Mouse (Mus musculus): ENCODE results near the gene Stim1. TPM values are rescaled to one million over a fixed set of nuclear protein-coding genes. Genes with fewer than 3 reads are reported as not detected.

The Stim1 gene
- total RNA-seq, 1 experiment = 22.4 TPM

GRCm38 (mm10) chr7:102289466-102289865 lies 21.9 kb downstream of the Stim1 start:
- Histone ChIP-seq H3K4me3 (ENCODE audit: insufficient read depth in 1 of 2, low read depth in 1 of 2, low read length in 2 of 2, poor library complexity in 1 of 2, severe bottlenecking in 1 of 2) (peak overlapping the region; percentile 67 to 72; a peak in 3 of 4 replicates), H3K4me1 (ENCODE audit: control insufficient read depth in 2 of 2, insufficient read depth in 2 of 2, low read length in 2 of 2, poor library complexity in 1 of 2) (no peaks in the 10 kb centered on the region), H3K9me3 (ENCODE audit: control insufficient read depth, insufficient read depth, low read depth, low read length) (no peaks in the 10 kb centered on the region), H3K36me3 (ENCODE audit: control insufficient read depth, insufficient read depth, low read length, poor library complexity, severe bottlenecking) (no peaks in the 10 kb centered on the region), H3K9ac (ENCODE audit: insufficient read depth, low read depth, low read length, poor library complexity, severe bottlenecking) (peak overlapping the region; percentile 83; the same call in 1 of the 2 replicates), H3K27ac (ENCODE audit: insufficient read depth, low read depth, low read length, poor library complexity, severe bottlenecking) (no peak overlapping the region)
- peak; percentile 25 for DNase-seq (ENCODE audit: low read depth, low spot score)
- in situ Hi-C loops (cut with MboI; ENCODE audit: low sequenced_read_pairs in 2 of 2, unreplicated experiment in 2 of 2) = no loop called here
- TF ChIP-seq ZC3H11A (IDR thresholded peaks at IDR 0.05; ENCODE audit: borderline replicate concordance, low read depth, low read length) (no peak), ZNF384 (IDR thresholded peaks at IDR 0.05; ENCODE audit: low read depth, low read length) (no peak)

- DNase-seq (ENCODE audit: low read depth, low spot score) = no peak
- in situ Hi-C loops (cut with MboI; ENCODE audit: low sequenced_read_pairs in 2 of 2, unreplicated experiment in 2 of 2) = no loop called here
- no peak for TF ChIP-seq HCFC1 (IDR thresholded peaks at IDR 0.05; ENCODE audit: borderline replicate concordance, insufficient read depth, low read length)
- TF ChIP-seq MAFK (IDR thresholded peaks at IDR 0.05; ENCODE audit: insufficient read depth, low read depth, low read length) = no peak
- no peak for TF ChIP-seq ZNF384 (IDR thresholded peaks at IDR 0.05; ENCODE audit: low read depth, low read length)
- TF ChIP-seq ZC3H11A (IDR thresholded peaks at IDR 0.05; ENCODE audit: borderline replicate concordance, low read depth, low read length) = no peak
- no peak for TF ChIP-seq CHD2 (IDR thresholded peaks at IDR 0.05; ENCODE audit: low read depth, low read length)
- no peak overlapping the region for H3K4me3 ChIP-seq (ENCODE audit: insufficient read depth in 1 of 2, low read depth in 1 of 2, low read length in 2 of 2, poor library complexity in 1 of 2, severe bottlenecking in 1 of 2)
- H3K9ac ChIP-seq (ENCODE audit: insufficient read depth, low read depth, low read length, poor library complexity, severe bottlenecking) = no peak overlapping the region
- no peaks in the 10 kb centered on the region for H3K36me3 ChIP-seq (ENCODE audit: control insufficient read depth, insufficient read depth, low read length, poor library complexity, severe bottlenecking)
- no peaks in the 10 kb centered on the region for H3K9me3 ChIP-seq (ENCODE audit: control insufficient read depth, insufficient read depth, low read depth, low read length)
- no peak overlapping the region for H3K27ac ChIP-seq (ENCODE audit: insufficient read depth, low read depth, low read length, poor library complexity, severe bottlenecking)
- H3K4me1 ChIP-seq (ENCODE audit: control insufficient read depth in 2 of 2, insufficient read depth in 2 of 2, low read length in 2 of 2, poor library complexity in 1 of 2) = no peaks in the 10 kb centered on the region
Measured at GRCm38 (mm10) chr7:102292228-102292627, 24.6 kb downstream of the Stim1 start.

- Histone ChIP-seq H3K4me1 (ENCODE audit: control insufficient read depth in 2 of 2, insufficient read depth in 2 of 2, low read length in 2 of 2, poor library complexity in 1 of 2) (no peaks in the 10 kb centered on the region), H3K9me3 (ENCODE audit: control insufficient read depth, insufficient read depth, low read depth, low read length) (no peaks in the 10 kb centered on the region), H3K4me3 (ENCODE audit: insufficient read depth in 1 of 2, low read depth in 1 of 2, low read length in 2 of 2, poor library complexity in 1 of 2, severe bottlenecking in 1 of 2) (no peak overlapping the region), H3K36me3 (ENCODE audit: control insufficient read depth, insufficient read depth, low read length, poor library complexity, severe bottlenecking) (no peaks in the 10 kb centered on the region), H3K27ac (ENCODE audit: insufficient read depth, low read depth, low read length, poor library complexity, severe bottlenecking) (no peak overlapping the region), H3K9ac (ENCODE audit: insufficient read depth, low read depth, low read length, poor library complexity, severe bottlenecking) (no peak overlapping the region)
- in situ Hi-C loops (cut with MboI; ENCODE audit: low sequenced_read_pairs in 2 of 2, unreplicated experiment in 2 of 2) = no loop called here
- TF ChIP-seq ZNF384 (IDR thresholded peaks at IDR 0.05; ENCODE audit: low read depth, low read length) (no peak), MAFK (IDR thresholded peaks at IDR 0.05; ENCODE audit: insufficient read depth, low read depth, low read length) (no peak), CHD2 (IDR thresholded peaks at IDR 0.05; ENCODE audit: low read depth, low read length) (no peak), HCFC1 (IDR thresholded peaks at IDR 0.05; ENCODE audit: borderline replicate concordance, insufficient read depth, low read length) (no peak), ZC3H11A (IDR thresholded peaks at IDR 0.05; ENCODE audit: borderline replicate concordance, low read depth, low read length) (no peak)
- DNase-seq (ENCODE audit: low read depth, low spot score) = no peak
Measured at GRCm38 (mm10) chr7:102293234-102293633, 25.6 kb downstream of the Stim1 start.

GRCm38 (mm10) chr7:102300761-102301160 lies 33.2 kb downstream of the Stim1 start:
- Histone ChIP-seq H3K36me3 (ENCODE audit: control insufficient read depth, insufficient read depth, low read length, poor library complexity, severe bottlenecking) (no peaks in the 10 kb centered on the region), H3K4me3 (ENCODE audit: insufficient read depth in 1 of 2, low read depth in 1 of 2, low read length in 2 of 2, poor library complexity in 1 of 2, severe bottlenecking in 1 of 2) (no peak overlapping the region), H3K9ac (ENCODE audit: insufficient read depth, low read depth, low read length, poor library complexity, severe bottlenecking) (no peak overlapping the region), H3K27ac (ENCODE audit: insufficient read depth, low read depth, low read length, poor library complexity, severe bottlenecking) (no peak overlapping the region), H3K4me1 (ENCODE audit: control insufficient read depth in 2 of 2, insufficient read depth in 2 of 2, low read length in 2 of 2, poor library complexity in 1 of 2) (no peaks in the 10 kb centered on the region), H3K9me3 (ENCODE audit: control insufficient read depth, insufficient read depth, low read depth, low read length) (no peaks in the 10 kb centered on the region)
- TF ChIP-seq CHD2 (IDR thresholded peaks at IDR 0.05; ENCODE audit: low read depth, low read length) (no peak), ZC3H11A (IDR thresholded peaks at IDR 0.05; ENCODE audit: borderline replicate concordance, low read depth, low read length) (no peak), MAFK (IDR thresholded peaks at IDR 0.05; ENCODE audit: insufficient read depth, low read depth, low read length) (no peak), HCFC1 (IDR thresholded peaks at IDR 0.05; ENCODE audit: borderline replicate concordance, insufficient read depth, low read length) (no peak), ZNF384 (IDR thresholded peaks at IDR 0.05; ENCODE audit: low read depth, low read length) (no peak)
- in situ Hi-C loops (cut with MboI; ENCODE audit: low sequenced_read_pairs in 2 of 2, unreplicated experiment in 2 of 2) = no loop called here
- no peak for DNase-seq (ENCODE audit: low read depth, low spot score)

DNA sequence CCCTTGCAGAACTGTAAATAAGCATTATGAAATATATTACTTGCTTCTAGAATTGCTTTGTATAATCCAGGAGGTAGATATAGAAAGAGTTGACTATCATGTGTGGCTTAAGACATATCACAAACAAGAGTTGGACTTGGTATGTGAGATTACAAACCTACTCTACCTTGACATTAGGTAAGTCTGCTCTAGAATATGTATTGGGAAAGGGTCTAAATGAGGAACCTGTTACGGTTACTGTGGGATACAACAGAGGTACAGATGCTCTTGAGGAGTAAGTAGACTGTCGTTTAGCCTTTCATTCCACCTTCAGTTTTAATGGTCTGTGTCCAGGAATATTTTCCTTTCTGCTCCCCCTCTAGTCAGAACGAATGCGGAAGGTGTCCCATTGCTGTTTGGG lies 34.9 kb downstream of the Stim1 start:
- DNase-seq (ENCODE audit: low read depth, low spot score) = no peak
- H3K9me3 ChIP-seq (ENCODE audit: control insufficient read depth, insufficient read depth, low read depth, low read length) = no peaks in the 10 kb centered on the region
- no peak overlapping the region for H3K9ac ChIP-seq (ENCODE audit: insufficient read depth, low read depth, low read length, poor library complexity, severe bottlenecking)
- no peak overlapping the region for H3K27ac ChIP-seq (ENCODE audit: insufficient read depth, low read depth, low read length, poor library complexity, severe bottlenecking)
- TF ChIP-seq ZNF384 (IDR thresholded peaks at IDR 0.05; ENCODE audit: low read depth, low read length) = no peak
- no peak for TF ChIP-seq MAFK (IDR thresholded peaks at IDR 0.05; ENCODE audit: insufficient read depth, low read depth, low read length)
- TF ChIP-seq ZC3H11A (IDR thresholded peaks at IDR 0.05; ENCODE audit: borderline replicate concordance, low read depth, low read length) = no peak
- TF ChIP-seq HCFC1 (IDR thresholded peaks at IDR 0.05; ENCODE audit: borderline replicate concordance, insufficient read depth, low read length) = no peak
- no peaks in the 10 kb centered on the region for H3K4me1 ChIP-seq (ENCODE audit: control insufficient read depth in 2 of 2, insufficient read depth in 2 of 2, low read length in 2 of 2, poor library complexity in 1 of 2)
- in situ Hi-C loops (cut with MboI; ENCODE audit: low sequenced_read_pairs in 2 of 2, unreplicated experiment in 2 of 2) = no loop called here
- H3K4me3 ChIP-seq (ENCODE audit: insufficient read depth in 1 of 2, low read depth in 1 of 2, low read length in 2 of 2, poor library complexity in 1 of 2, severe bottlenecking in 1 of 2) = no peak overlapping the region
- no peaks in the 10 kb centered on the region for H3K36me3 ChIP-seq (ENCODE audit: control insufficient read depth, insufficient read depth, low read length, poor library complexity, severe bottlenecking)

Measured in ES-E14 (cell line).